ENCODE assay signal across 10 mouse cellular contexts in genomic region chr10:14075767-14076166, GRCm38 (mm10).
"Had no signal": no experiment of that assay in that cellular context is flagged by ENCODE, and none has a peak within 500 bp of the region (broad histone marks: within the 10 kb centered on the region; RNA-seq: fewer than 3 reads in every experiment).

No protein-coding gene starts in this region.

- H3K4me3 ChIP-seq: kidney, embryonic 15.5 days; limb, embryonic 10.5 days; liver, embryonic 15.5 days; midbrain, embryonic 13.5 days had no signal

- H3K27me3 ChIP-seq: kidney, embryonic 15.5 days; liver, embryonic 15.5 days; midbrain, embryonic 13.5 days had no signal

- H3K27ac ChIP-seq: kidney, embryonic 15.5 days; limb, embryonic 10.5 days; liver, embryonic 15.5 days; midbrain, embryonic 13.5 days had no signal

- H3K36me3 ChIP-seq: kidney, embryonic 15.5 days; limb, embryonic 10.5 days; liver, embryonic 15.5 days; midbrain, embryonic 13.5 days had no signal

- H3K4me1 ChIP-seq: kidney, embryonic 15.5 days; limb, embryonic 10.5 days; liver, embryonic 15.5 days had no signal

- DNase-seq: kidney, adult 2 months; kidney, postnatal 14 days; lung, embryonic 14.5 days; right cerebral cortex, adult 18-20 months; right cerebral cortex, postnatal 25 days; thymus, postnatal 36 days had no signal

- H3K9ac ChIP-seq: kidney, embryonic 15.5 days; liver, embryonic 15.5 days; lung, embryonic 14.5 days; midbrain, embryonic 13.5 days had no signal

- H3K9me3 ChIP-seq: kidney, embryonic 15.5 days; limb, embryonic 10.5 days; liver, embryonic 15.5 days; midbrain, embryonic 13.5 days had no signal
